Mouse (Mus musculus): ENCODE measurements around the gene Prcd.

Prcd gene

DNA sequence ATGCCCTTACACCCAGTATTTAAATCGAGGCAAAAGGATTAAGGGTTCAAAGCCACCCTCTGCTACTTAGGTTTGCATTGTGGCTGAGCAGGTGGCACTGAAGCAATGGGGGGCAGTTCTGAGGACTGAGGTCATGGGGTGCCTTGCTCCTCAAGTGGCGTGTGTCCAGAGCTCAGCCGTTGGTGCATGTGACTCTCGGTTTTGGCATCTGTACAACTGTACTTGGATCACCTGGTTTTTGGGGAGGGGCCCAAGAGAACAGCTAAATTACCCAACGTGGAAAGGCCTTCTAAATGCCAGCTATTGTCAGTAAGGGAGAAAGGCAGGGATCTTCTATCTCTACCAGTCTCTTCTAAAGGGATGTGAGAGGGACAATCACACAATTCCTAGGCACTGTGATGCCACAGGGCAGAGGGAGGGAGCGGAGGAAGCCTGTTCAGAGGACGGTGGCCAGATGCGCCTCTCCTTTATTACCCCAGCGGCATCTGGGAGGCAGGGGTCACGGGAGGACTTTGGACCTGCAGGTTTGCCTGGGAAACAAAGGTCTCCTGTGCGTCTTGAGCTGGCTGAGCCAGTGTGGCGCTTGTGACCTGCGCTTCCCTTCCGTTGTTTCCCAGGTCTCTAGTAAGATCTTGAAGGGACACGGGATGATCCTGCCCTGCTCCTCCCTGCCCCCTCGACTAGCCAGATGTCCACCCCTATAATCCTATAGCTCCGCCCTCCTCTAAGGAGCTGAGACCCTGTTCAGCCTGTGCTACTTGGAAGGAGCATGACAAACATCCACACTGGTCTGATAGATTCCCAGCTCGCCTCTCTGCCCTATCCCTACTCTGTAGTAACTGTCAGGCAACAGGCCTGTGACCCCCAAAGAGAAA lies 37.6 kb downstream of the Prcd start:
- DNase-seq (ENCODE audit: low spot score in 2 of 2) = no peak

DNA sequence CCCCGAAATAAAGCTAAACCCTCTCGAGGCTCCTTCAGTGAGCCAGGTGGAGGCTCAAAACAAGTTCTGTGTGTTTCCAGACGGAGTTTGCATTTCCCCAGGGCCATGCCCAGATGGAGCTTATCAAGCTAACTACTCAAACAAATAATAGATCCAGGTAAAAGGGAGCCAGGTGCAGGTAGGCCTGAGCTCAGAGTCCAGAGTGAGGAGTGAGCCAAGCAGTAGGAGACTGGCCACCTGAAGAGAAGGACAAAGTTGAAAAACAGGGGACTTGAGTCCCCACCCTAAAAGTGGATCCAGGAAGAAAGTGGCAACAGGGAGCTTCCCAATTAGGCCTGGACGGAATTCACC lies 40.5 kb downstream of the Prcd start:
- DNase-seq (ENCODE audit: low spot score in 2 of 2) = no peak

DNA sequence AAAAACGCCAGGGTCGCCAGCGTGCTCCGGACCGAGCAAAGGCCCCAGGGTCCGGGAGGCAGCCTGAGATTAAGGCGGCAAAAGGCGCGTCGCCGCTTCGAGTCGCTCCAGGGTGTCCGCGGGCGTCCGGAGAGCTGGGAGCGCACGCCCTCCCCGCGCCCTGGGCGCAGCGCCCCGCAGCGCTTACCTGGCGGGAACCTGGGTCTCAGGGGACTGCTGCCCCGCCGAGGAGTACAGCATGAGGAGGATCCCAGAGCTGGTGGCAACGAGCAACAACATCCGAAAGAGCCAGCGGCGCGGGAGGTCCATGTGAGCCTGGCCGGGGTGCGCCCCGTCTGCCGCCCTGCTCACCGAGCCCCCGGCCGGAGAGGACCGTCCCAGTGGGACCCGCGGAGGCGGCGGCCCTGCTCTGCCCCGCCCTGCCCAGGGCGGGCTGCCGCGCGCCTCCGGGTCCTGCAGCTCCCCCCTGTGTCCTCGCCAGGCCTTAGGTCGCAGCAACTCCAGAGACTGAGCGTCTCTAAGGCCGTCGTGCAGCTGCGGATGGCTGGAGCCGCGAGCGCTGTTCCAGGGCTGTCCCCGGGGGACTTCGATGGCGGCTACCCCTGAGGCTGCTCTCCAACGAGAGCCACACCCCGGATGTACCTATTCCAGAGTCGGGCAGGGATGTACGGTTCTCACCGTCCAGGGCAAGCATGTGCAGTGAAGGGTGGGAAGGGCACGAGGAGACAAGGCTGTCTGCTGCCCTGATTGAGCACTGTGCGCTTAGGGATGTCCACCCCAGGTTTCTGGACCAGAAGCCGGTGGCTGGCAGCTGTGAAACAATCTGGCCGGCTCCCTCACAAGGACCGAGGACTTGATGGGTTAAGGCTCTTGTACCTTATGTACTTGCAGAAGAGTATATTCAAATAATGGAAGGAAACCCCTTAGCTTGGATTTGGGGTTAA lies 41.2 kb downstream of the Prcd start:
- no peak for DNase-seq (ENCODE audit: low spot score in 2 of 2)

DNA sequence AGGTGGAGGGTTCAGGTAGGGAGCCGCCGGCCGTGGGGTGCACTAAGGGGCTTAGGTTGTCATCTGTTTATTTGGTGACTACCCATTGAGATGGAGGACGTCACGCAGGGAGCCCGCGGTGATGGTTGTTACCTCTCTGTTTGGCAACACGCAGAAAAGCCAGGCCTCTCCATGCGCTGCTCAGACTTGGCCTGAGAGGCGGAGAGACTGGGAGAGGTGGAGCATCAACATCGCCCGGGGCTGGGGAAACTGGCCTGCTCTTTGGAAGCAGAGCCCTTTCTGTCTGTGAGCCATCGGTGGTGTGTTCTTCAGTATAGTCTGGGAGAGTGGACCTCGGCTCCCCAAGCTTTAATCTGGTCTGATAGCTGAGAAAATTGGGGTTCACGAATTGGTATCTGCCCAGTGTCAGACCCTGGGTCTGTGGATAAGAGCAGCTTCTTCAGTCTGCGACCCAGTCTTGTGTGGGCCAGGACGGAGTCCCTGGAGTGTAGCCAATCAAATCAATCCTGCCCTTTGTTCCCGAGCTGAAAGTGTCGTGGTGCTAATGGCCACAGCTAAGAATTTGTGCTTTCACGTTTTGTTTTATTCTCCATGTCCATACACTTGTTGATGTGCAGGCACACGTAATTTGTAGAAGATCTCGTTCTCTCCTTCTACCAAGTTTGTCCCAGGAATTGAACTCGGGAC lies 42.0 kb downstream of the Prcd start:
- no peak for DNase-seq (ENCODE audit: low spot score in 2 of 2)

DNA sequence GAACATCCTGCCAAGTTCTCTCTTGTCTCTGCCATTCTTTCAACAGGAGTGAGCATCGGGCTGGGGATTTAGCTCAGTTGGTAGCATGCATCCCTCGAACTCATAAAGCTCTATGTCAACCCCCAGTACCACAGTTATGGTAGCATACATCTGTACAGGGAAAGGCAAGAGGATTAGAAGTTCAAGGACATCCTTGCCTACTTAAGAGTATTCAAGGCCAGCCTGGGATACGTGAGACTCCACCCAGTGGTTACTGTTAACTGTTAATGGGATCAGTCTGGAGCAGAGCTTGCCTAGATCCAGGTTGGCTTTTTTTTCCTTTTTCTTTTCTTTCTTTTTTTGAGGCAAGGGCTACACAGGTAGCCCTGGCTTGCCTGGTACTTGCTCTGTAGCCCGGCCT lies 43.1 kb downstream of the Prcd start:
- DNase-seq (ENCODE audit: low spot score in 2 of 2) = no peak

DNA sequence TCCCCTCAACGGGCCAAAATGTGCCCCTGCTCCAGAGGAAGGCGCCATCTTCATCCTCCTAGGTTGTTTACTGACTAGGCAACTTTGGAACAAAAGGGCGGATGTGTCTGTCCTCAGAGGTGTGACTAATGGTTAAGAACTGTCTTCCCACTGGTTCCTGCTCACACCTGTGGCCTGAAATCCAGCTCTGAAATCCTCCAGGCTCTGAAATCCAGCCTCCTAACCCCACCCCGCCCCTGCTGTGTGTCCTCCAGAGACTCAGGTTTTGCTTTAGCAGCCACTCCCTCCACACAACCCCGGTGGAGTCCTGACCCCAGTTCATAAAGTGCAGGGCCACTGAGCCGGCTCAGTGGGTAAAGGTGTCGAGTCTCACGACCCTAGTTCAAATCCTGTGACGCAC lies 44.2 kb downstream of the Prcd start:
- DNase-seq (ENCODE audit: low spot score in 2 of 2) = no peak

DNA sequence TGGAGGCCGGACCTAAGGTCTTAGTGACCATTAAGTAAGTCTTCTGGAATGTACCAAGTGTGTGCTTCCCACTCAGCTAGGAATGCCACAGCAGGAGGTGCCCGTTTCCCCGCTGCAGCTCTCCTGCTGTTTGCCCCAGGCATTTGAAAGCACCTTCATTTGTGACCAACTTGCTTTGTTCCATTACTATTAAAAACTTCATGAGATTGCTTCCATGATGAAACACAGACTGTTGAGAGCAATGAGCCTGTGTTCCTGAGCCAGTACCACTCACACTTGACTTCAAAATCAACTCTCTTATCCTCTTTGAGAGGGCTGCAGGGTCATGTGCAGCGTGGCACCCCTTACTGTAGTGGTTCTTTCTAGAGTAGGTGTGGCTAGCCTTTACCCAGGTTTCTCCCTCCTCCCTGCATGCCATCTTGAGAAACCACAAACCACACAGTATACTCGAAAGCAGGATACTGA lies 48.1 kb downstream of the Prcd start:
- no peak for DNase-seq (ENCODE audit: low spot score in 2 of 2)

DNA sequence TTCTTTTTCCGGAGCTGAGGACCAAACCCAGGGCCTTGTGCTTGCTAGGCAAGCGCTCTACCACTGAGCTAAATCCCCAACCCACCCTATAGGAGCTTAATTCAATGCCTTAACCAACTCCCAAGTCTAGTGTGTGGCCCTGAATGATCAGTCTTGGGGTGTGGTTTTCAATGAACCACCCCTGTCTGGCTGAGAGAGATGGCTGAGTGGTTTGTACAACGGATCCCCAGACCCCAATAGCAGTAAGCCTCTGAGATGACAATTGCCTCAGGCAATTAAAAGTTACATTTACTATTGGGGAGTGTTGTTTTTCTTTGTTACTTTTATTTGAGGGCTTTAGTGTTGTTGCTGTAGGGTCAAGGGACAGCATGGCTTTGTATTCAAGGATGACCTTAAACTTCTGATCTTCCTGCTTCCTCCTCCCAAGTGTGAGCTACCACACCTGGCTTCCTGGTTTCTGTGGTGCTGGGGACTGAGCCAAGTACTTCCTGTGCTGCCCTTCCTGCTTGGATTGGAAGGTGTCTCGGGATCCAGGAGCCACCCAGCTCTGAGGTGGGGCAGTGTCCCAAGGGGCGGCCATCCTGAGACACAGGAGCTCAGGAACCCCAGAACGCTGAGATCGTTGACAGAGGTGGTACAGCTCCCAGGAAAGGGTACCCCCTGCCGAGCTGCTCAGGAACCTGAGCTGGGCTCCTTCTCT lies 51.2 kb downstream of the Prcd start:
- DNase-seq (ENCODE audit: low spot score in 2 of 2) = no peak

DNA sequence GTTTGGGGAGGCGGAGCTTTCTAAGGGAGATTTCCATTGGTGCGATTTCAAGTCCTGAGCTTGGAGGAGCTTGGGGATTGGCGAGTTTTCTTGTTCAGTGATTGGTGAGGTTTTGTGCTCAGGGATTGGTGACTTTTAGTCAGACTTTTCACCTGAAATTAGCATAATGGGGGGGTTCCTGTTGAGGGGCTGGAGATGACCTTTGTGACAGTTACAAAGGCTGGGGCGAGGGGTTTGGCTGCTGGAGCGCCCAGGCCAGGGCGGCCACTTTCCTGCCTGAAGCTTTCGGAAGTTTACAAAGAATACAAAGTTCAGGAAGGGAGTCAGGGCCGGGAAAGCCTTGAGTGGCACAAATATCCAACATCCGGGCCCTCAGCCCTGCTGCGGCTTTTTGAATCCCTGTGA lies 51.9 kb downstream of the Prcd start:
- no peak for DNase-seq (ENCODE audit: low spot score in 2 of 2)

DNA sequence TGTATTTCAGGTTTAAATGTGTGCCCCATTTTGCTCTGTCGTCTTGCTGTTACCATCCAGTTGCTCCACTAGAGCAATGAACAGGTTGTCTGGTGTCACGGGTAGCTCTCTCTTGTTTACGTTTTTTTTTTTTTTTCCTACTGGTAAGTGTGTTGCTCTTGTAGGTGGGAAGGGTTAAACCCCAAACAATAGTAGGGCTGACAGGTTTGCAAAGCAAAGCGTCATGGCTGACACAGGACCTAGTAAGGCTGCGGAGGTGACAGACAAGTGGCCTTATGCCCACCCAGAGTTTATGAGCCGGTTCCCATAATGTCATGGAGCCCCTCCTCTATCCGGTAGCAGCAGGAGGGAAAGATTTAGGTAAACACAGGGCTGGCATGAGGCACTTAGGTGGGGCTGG lies 53.0 kb downstream of the Prcd start:
- no peak for DNase-seq (ENCODE audit: low spot score in 2 of 2)

DNA sequence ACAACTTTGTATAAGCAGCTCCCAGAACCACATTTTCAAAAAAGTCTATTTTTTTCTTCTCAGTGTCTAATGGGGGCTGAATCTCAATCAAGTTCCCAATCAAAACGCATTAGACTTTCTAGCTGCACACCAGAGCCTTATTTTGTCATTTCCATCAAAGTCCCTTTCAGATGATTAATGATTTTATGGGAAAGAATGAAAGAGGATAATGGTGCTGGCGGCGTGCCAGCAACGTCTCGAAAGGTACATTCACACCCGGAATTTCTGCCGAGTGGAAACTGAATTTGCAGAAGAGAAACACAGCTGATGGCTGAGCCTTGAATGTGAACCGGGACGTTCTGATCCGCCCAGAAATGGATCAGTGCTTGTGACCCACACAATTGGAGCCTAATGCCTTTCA lies 56.8 kb downstream of the Prcd start:
- DNase-seq (ENCODE audit: low spot score in 2 of 2) = no peak

DNA sequence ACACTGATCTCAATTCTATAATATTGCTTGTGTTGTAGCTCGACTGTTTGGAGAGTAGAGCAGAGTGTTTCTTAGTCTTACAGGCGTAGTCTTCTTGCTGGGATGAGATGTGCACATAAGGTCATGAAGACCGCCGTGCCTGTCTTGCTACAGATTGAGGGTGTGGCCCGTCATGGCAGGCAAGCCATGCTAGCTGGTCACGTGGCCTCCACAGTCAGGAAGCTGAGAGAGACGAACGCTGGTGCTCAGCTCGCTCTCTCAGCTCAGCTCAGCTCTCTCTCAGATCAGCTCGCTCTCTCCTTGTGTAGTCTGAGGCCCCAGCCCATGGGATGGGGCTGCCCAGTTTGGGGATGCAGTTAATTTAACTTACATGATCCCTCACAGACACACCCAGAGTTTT lies 57.5 kb downstream of the Prcd start:
- DNase-seq (ENCODE audit: low spot score in 2 of 2) = no peak

DNA sequence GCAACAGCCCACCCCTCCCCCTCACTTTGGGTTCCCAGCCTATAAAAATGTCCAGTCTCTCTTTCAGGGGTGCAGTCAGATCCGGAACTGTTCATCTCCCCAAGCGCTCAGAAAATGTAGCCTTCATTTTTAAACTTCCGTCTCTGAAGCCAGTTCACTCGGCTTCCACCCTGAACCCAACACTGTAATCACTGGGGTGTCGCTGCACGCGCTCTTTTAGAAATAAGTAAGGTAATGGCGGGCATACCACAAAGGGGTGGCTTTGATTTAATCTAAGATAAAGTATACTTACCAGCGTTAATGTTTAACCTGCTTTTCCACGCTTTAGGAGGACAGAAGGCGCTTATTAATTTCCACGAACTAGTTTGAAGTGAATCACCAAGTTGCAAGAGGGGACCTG lies 60.7 kb downstream of the Prcd start:
- no peak for DNase-seq (ENCODE audit: low spot score in 2 of 2)
